Mouse (Mus musculus) midbrain, embryonic 15.5 days (tissue): ENCODE data around the gene Pkd1l2. TPM values are rescaled to one million over a fixed set of nuclear protein-coding genes. Genes with fewer than 3 reads are reported as not detected.
A peak's percentile ranks its signal among the peaks of the same experiment; 100 is the strongest.

Experiments
- ATAC-seq: fragments of 200-750 bp; cut with Nextera tagmentation; replicated peaks from 2 replicates; pipeline ENCODE4 v1.8.0; 2017; ENCODE audit warnings: moderate TSS enrichment
- H3K27ac ChIP-seq: fragments of 300-500 bp; sonication (generic); 2 replicates; pipeline ENCODE4 v1.5.1; 2015; ENCODE audit warnings: mild to moderate bottlenecking, inconsistent platforms
- H3K27me3 ChIP-seq: fragments of 300-500 bp; sonication (generic); replicated peaks from 2 replicates; pipeline ENCODE4 v1.6.1; 2015; ENCODE audit warnings: inconsistent platforms
- H3K36me3 ChIP-seq: fragments of 300-500 bp; sonication (generic); replicated peaks from 2 replicates; pipeline ENCODE4 v1.6.1; 2015; ENCODE audit warnings: inconsistent platforms
- H3K4me1 ChIP-seq: fragments of 300-500 bp; sonication (generic); 2 replicates; pipeline ENCODE4 v1.6.1; 2015; ENCODE audit warnings: inconsistent platforms
- H3K4me2 ChIP-seq: fragments of 300-500 bp; sonication (generic); 2 replicates; pipeline ENCODE4 v1.6.1; 2015; ENCODE audit warnings: inconsistent platforms, mild to moderate bottlenecking, moderate library complexity
- H3K4me3 ChIP-seq: fragments of 300-500 bp; sonication (generic); 2 replicates; pipeline ENCODE4 v1.5.1; 2015; ENCODE audit warnings: mild to moderate bottlenecking, inconsistent platforms
- H3K9ac ChIP-seq: fragments of 300-500 bp; sonication (generic); 2 replicates; pipeline ENCODE4 v1.6.1; 2015; ENCODE audit warnings: mild to moderate bottlenecking, inconsistent platforms
- H3K9me3 ChIP-seq: fragments of 300-500 bp; sonication (generic); 2 replicates; pipeline ENCODE4 v1.6.1; 2016; ENCODE audit warnings: inconsistent platforms
- WGBS: fragments of 180-500 bp; shearing (Covaris S2); methylation state at CpG from one replicate; pipeline ENCODE4 v1.1.7; 2015; ENCODE audit warnings: mixed read lengths; 5-methylcytosine and 5-hydroxymethylcytosine counted together
- polyA plus RNA-seq: library from polyadenylated mRNA; unstranded; fragments of >200 nt; fragmentation: Nextera tagmentation; extraction: Ambion mirVana; gene quantifications from 2 replicates; pipeline ENCODE4 v1.2.1, GENCODE M21; 2015

The Pkd1l2 gene
- polyA plus RNA-seq, 1 experiment from 2014 or later: not detected

DNA sequence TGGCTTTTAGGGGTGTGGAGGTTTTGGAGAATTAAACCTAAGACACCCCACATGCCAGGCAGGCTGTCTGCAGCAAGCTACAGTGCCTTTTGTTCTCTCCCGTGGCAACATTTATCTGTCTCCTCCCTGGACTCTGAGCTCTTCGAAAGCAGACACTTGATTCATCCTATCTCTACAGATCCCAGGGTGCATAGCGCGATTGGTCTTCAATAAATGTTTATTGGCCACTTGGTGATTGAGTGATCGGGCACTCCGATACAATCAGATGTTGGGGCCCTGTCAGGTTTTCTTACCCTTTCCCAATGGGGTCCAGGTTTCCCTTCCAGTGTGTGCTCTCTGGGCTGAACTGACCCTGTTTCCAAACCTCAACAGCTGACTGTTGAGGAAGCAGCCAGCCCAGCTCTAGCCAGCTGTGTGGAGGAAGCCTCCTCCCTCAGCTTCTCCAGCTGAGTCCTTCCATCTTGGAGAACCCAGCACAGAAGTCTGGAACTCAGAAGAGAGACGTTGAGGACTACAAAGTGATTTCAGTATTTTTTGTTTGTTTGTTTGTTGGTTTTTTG lies 3.8 kb downstream of the Pkd1l2 start:
- H3K27ac ChIP-seq: no peak overlapping the region

GRCm38 (mm10) chr8:117074350-117075182 lies 7.7 kb downstream of the Pkd1l2 start:
- Histone ChIP-seq H3K4me2 (no peak overlapping the region), H3K36me3 (no peaks in the 10 kb centered on the region), H3K4me3 (no peak overlapping the region), H3K4me1 (no peaks in the 10 kb centered on the region), H3K9ac (no peak overlapping the region), H3K9me3 (no peaks in the 10 kb centered on the region), H3K27ac (no peak overlapping the region), H3K27me3 (no peaks in the 10 kb centered on the region)
- no peak for ATAC-seq
- 72% methylated on average over 10 of the region's 10 CpGs for WGBS

More for the DNA sequence above, 3.8 kb downstream of the Pkd1l2 start:
- Histone ChIP-seq H3K4me1 (no peaks in the 10 kb centered on the region), H3K9me3 (no peaks in the 10 kb centered on the region), H3K9ac (no peak overlapping the region), H3K4me2 (no peak overlapping the region), H3K4me3 (no peak overlapping the region), H3K36me3 (no peaks in the 10 kb centered on the region), H3K27me3 (no peaks in the 10 kb centered on the region)
- no peak for ATAC-seq
- WGBS: 78% methylated on average over 7 of the region's 7 CpGs

DNA sequence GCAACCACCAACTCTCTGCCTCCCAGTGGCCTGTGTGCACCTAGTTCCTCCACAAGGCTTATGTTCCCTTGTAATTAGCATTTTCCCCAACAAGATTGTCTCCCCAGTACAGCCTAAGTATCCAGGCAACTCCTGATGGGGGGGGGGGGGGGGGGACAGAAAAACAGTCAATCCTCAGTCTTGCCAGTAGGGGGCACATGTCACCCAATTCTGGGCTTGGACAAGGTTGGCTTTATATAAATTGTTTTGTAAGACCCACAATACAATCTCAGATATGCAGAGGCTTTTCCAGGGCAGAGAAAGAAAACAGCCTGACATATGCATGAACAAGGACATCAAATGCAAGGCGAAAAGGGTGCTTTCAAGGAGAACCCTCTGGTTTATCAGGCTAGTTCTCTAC lies 12.5 kb downstream of the Pkd1l2 start:
- no peak overlapping the region for H3K4me3 ChIP-seq
- no peak overlapping the region for H3K4me2 ChIP-seq
- 89% methylated on average over 1 of the region's 1 CpGs for WGBS
- no peaks in the 10 kb centered on the region for H3K36me3 ChIP-seq
- no peaks in the 10 kb centered on the region for H3K9me3 ChIP-seq
- no peak overlapping the region for H3K9ac ChIP-seq
- no peak for ATAC-seq
- no peaks in the 10 kb centered on the region for H3K4me1 ChIP-seq
- H3K27ac ChIP-seq: no peak overlapping the region
- no peaks in the 10 kb centered on the region for H3K27me3 ChIP-seq

GRCm38 (mm10) chr8:117068294-117068693 lies 14.0 kb downstream of the Pkd1l2 start:
- Histone ChIP-seq H3K36me3 (no peaks in the 10 kb centered on the region), H3K9ac (no peak overlapping the region), H3K4me2 (no peak overlapping the region), H3K27me3 (no peaks in the 10 kb centered on the region), H3K4me1 (no peaks in the 10 kb centered on the region), H3K4me3 (no peak overlapping the region), H3K9me3 (no peaks in the 10 kb centered on the region), H3K27ac (no peak overlapping the region)
- WGBS: 85% methylated on average over 13 of the region's 13 CpGs
- no peak for ATAC-seq

- no peaks in the 10 kb centered on the region for H3K36me3 ChIP-seq
- ATAC-seq: no peak
- 92% methylated on average over 11 of the region's 11 CpGs for WGBS
- no peak overlapping the region for H3K4me3 ChIP-seq
- H3K27me3 ChIP-seq: no peaks in the 10 kb centered on the region
- no peaks in the 10 kb centered on the region for H3K4me1 ChIP-seq
- no peaks in the 10 kb centered on the region for H3K9me3 ChIP-seq
- H3K9ac ChIP-seq: no peak overlapping the region
- H3K4me2 ChIP-seq: no peak overlapping the region
- H3K27ac ChIP-seq: no peak overlapping the region
Observed at GRCm38 (mm10) chr8:117067396-117067795, 14.9 kb downstream of the Pkd1l2 start.

DNA sequence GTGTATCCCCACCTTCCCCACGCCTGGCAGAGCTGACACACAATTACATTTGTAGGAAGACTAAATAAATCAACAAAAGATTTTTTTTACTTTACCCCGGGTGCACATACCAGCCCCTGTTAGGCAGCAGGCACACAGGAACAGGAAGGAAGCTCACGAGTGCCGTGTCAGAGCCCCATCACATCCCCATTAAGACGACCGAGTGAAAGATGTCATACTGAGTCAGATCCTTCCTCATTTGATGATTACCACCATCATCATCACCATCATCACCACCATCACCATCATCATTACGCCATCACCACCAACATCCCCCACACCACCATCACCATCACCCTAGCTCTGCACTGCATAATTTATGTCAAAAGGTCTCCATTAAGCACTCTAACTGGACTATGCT lies 15.3 kb downstream of the Pkd1l2 start:
- WGBS: 89% methylated on average over 7 of the region's 7 CpGs
- H3K9ac ChIP-seq: no peak overlapping the region
- H3K9me3 ChIP-seq: no peaks in the 10 kb centered on the region
- H3K36me3 ChIP-seq: no peaks in the 10 kb centered on the region
- no peaks in the 10 kb centered on the region for H3K4me1 ChIP-seq
- ATAC-seq: no peak
- no peak overlapping the region for H3K4me2 ChIP-seq
- H3K27me3 ChIP-seq: no peaks in the 10 kb centered on the region
- H3K27ac ChIP-seq: no peak overlapping the region
- no peak overlapping the region for H3K4me3 ChIP-seq

DNA sequence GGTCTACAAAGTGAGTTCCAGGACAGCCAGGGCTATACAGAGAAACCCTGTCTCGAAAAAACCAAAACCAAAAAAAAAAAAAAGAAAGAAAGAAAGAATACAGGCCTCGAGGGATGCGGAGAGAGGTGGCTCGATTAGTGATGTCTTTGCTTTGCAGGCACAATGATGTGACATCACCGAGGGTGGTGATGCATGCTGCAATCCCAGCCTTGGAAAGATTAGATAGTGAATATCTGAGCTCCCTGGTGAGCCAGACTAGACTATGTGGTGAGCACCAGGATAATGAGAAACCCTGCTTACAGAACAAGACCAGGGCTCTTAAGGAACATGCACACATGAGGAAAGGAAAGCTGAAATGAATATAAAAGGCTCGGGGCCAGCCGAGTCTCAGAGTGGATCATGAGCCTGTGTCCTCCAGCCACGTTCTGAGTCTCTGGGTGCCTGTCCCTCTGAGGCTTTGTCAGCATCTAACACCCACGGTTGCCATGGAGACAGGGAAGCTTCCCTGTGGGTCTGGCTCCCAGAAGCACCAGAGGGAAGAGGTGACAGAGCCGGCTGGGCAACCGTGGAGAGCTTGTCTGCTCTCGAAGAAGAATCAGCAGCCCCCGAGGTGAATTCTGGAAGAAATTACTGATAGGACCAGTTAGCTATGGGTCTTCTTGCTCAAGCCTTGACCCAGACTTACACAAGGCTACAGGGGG lies 20.9 kb downstream of the Pkd1l2 start:
- Histone ChIP-seq H3K9ac (no peak overlapping the region), H3K9me3 (no peaks in the 10 kb centered on the region), H3K4me2 (no peak overlapping the region), H3K36me3 (no peaks in the 10 kb centered on the region), H3K4me3 (no peak overlapping the region), H3K27me3 (no peaks in the 10 kb centered on the region), H3K4me1 (peaks cover 5% of the 10 kb centered on the region; the same call in 1 of the 2 replicates), H3K27ac (0 out of 2 replicates have a peak overlapping the region, but pooled peaks have one; percentile 34)
- no peak for ATAC-seq
- 45% methylated on average over 13 of the region's 13 CpGs for WGBS

DNA sequence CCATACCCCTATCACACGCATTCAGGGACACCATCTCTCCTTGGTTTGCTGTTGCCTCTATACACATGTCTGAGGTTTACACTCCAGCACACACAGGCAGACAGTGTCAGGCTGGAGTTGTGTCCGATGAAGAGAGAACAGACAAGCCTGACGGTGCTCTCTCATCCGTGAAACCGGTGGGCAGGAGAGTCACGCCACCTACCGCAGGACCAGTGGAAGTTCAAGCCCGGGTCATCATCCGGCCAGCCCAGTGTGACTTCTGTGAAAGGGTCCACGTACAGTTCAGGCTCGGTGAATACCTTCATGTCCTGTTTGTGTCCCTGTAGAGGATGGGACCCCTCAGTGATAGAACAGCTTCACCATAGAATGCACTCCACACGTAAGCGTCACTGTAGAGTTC lies 21.9 kb downstream of the Pkd1l2 start:
- Histone ChIP-seq H3K4me2 (no peak overlapping the region), H3K27me3 (no peaks in the 10 kb centered on the region), H3K9ac (no peak overlapping the region), H3K4me3 (no peak overlapping the region), H3K4me1 (peaks cover 5% of the 10 kb centered on the region; the same call in 1 of the 2 replicates), H3K27ac (no peak overlapping the region), H3K36me3 (no peaks in the 10 kb centered on the region), H3K9me3 (no peaks in the 10 kb centered on the region)
- ATAC-seq: no peak
- WGBS: 74% methylated on average over 13 of the region's 13 CpGs

DNA sequence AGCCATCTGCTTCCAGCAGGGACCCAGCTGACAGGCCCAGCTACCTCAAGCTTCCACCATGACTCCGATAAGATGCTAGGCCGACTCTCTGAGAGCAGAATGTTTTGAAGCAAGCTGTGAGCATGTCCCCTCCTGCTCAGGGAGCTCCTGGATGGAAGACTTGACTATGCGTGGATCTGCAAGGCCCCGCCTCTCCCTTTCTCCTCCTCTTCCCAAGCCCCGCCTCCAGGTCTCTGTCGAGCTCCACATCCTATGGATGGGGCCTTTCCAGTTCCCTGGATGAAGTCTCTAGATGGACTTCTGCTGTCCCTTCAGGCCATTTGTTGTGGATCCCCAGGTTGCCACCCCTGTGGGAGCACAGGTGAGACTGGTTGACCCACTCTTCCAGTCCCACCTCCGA lies 23.2 kb downstream of the Pkd1l2 start:
- no peak for ATAC-seq
- Histone ChIP-seq H3K9me3 (no peaks in the 10 kb centered on the region), H3K27ac (no peak overlapping the region), H3K4me2 (no peak overlapping the region), H3K9ac (no peak overlapping the region), H3K27me3 (no peaks in the 10 kb centered on the region), H3K4me3 (no peak overlapping the region), H3K36me3 (no peaks in the 10 kb centered on the region), H3K4me1 (peaks cover 5% of the 10 kb centered on the region; the same call in 1 of the 2 replicates)
- 62% methylated on average over 7 of the region's 7 CpGs for WGBS

DNA sequence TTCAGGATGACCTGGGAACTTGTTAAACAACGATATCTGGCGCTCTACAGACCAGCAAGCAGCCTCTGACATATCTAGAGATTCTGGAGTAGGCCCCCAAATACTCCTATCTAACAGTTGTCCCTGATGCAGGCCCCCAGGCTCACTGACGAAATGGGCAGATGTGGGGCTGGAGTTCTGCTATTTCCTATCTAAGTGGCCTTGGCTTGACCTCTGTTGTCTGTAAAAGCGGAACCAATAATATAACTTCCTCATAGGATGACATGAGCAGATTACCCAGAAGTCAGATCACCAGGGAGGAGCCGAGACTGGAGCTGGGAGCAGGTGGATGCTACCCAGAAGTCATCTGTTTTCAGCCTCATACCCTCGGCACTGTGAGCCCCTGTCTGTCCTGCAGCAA lies 27.2 kb downstream of the Pkd1l2 start:
- Histone ChIP-seq H3K27ac (no peak overlapping the region), H3K36me3 (no peaks in the 10 kb centered on the region), H3K9me3 (no peaks in the 10 kb centered on the region), H3K9ac (no peak overlapping the region), H3K4me2 (no peak overlapping the region), H3K4me1 (no peaks in the 10 kb centered on the region), H3K4me3 (no peak overlapping the region), H3K27me3 (no peaks in the 10 kb centered on the region)
- no peak for ATAC-seq
- WGBS: 85% methylated on average over 6 of the region's 6 CpGs

GRCm38 (mm10) chr8:117054146-117054545 lies 28.1 kb downstream of the Pkd1l2 start:
- no peak overlapping the region for H3K4me2 ChIP-seq
- no peak for ATAC-seq
- H3K36me3 ChIP-seq: no peaks in the 10 kb centered on the region
- WGBS: 73% methylated on average over 3 of the region's 3 CpGs
- H3K9ac ChIP-seq: no peak overlapping the region
- H3K9me3 ChIP-seq: no peaks in the 10 kb centered on the region
- no peaks in the 10 kb centered on the region for H3K27me3 ChIP-seq
- no peak overlapping the region for H3K27ac ChIP-seq
- H3K4me3 ChIP-seq: no peak overlapping the region
- no peaks in the 10 kb centered on the region for H3K4me1 ChIP-seq

DNA sequence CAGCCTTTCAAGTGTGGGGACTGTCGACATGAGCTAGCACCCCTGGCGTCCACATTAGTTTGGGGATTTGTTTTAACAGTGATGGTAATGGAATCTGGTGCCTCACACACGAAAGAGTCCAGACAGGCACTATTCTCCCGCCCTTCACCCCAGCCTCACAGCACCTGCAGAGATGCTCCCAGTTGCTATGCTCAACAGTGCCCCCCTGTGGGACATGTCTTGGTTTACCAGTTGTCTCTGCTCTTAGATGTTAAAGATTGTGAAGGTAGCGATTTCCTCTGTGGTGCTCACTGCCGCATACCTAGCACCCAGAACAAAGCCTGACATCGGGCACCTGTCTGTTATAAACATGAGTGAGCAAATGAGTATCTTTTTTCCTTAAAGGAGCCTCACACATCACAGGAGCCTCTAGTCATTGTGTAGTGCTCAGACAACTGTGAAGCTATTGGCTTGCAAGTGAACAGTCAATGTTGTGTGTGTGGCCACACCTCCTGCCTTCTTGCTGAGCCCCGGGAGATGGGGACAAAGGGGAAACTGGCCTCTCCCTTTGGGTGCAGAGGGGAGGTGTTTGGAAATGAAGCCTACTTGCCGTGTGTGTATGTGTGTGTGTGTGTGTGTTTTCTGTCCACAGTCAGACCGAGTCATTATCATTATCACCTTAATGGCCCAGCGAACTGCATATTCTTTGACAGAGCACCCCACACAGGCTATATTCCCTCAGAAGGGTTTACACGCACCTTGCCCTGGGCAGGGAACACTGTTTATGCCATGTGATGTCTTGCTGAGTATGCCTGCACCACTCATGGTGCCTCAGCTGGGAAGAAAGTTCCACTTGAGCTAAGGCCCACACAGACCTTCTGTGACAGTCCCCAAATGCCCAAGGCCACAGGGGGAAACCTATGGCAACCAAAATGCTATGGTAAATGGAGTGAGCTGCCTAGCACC lies 28.8 kb downstream of the Pkd1l2 start:
- ATAC-seq: no peak
- WGBS: 70% methylated on average over 12 of the region's 12 CpGs
- no peak overlapping the region for H3K4me3 ChIP-seq
- no peak overlapping the region for H3K4me2 ChIP-seq
- H3K36me3 ChIP-seq: no peaks in the 10 kb centered on the region
- no peaks in the 10 kb centered on the region for H3K4me1 ChIP-seq
- H3K9me3 ChIP-seq: no peaks in the 10 kb centered on the region
- H3K9ac ChIP-seq: no peak overlapping the region
- H3K27me3 ChIP-seq: no peaks in the 10 kb centered on the region
- H3K27ac ChIP-seq: no peak overlapping the region
